Mouse (Mus musculus) myocyte (in vitro differentiated cells): ENCODE results near the gene Anapc15. TPM values are rescaled to one million over a fixed set of nuclear protein-coding genes. Genes with fewer than 3 reads are reported as not detected.

Experiments used
- H3K27me3 ChIP-seq: one replicate; pipeline ENCODE4 v1.6.1; 2011; ENCODE audit not compliant: control insufficient read depth, insufficient read depth, insufficient read length
- H3K36me3 ChIP-seq: one replicate; pipeline ENCODE4 v1.6.1; 2011; ENCODE audit not compliant: control insufficient read depth, insufficient read depth
- H3K4me2 ChIP-seq: one replicate; pipeline ENCODE4 v1.6.1; 2011; ENCODE audit warnings: low read depth, control low read depth
- H3K4me3 ChIP-seq: one replicate; pipeline ENCODE4 v1.5.1; 2011; ENCODE audit warnings: mild to moderate bottlenecking, control low read depth, moderate library complexity
- H3K79me2 ChIP-seq: one replicate; pipeline ENCODE4 v1.6.1; 2011; ENCODE audit not compliant: control insufficient read depth, insufficient read depth
- H3ac ChIP-seq: one replicate; pipeline ENCODE4 v1.6.1; 2011; ENCODE audit not compliant: control insufficient read depth, insufficient read length
- CEBPB ChIP-seq: IDR thresholded peaks from 2 replicates; pipeline ENCODE4 v1.6.1; 2011; ENCODE audit warnings: mild to moderate bottlenecking, moderate library complexity; ENCODE audit not compliant: poor library complexity, insufficient read depth, severe bottlenecking
- E2F4 ChIP-seq: IDR thresholded peaks from one replicate; pipeline ENCODE4 v1.6.1; 2011; ENCODE audit warnings: mild to moderate bottlenecking, control low read depth, moderate library complexity; ENCODE audit not compliant: insufficient read depth
- MAX ChIP-seq: IDR thresholded peaks from one replicate; pipeline ENCODE4 v1.6.1; 2011; ENCODE audit warnings: low read depth, mild to moderate bottlenecking, control low read depth
- MYOD1 ChIP-seq, 3 experiments: IDR thresholded peaks; one replicate each; pipeline ENCODE4 v1.6.1; 2011; ENCODE audit warnings: control low read depth in 2 of 3, low read depth in 2 of 3, mild to moderate bottlenecking in 2 of 3, moderate library complexity in 1 of 3; ENCODE audit not compliant: insufficient read length in 2 of 3, control insufficient read depth in 1 of 3
- MYOG ChIP-seq, 3 experiments: IDR thresholded peaks; one replicate each; pipeline ENCODE4 v1.6.1; 2011; ENCODE audit warnings: control low read depth in 2 of 3, low read depth in 2 of 3, mild to moderate bottlenecking in 2 of 3; ENCODE audit not compliant: insufficient read length in 2 of 3, control insufficient read depth in 1 of 3, insufficient read depth in 1 of 3
- POLR2A ChIP-seq: IDR thresholded peaks from one replicate; pipeline ENCODE4 v1.6.1; 2011; ENCODE audit warnings: low read depth, mild to moderate bottlenecking, control low read depth, moderate library complexity; ENCODE audit not compliant: insufficient read length
- POLR2AphosphoS2 ChIP-seq: IDR thresholded peaks from one replicate; pipeline ENCODE4 v1.6.1; 2011; ENCODE audit warnings: low read depth, control low read depth; ENCODE audit not compliant: insufficient read length
- REST ChIP-seq: IDR thresholded peaks from one replicate; pipeline ENCODE4 v1.6.1; 2011; ENCODE audit warnings: mild to moderate bottlenecking, control low read depth, moderate library complexity; ENCODE audit not compliant: insufficient read depth, insufficient read length
- SRF ChIP-seq: IDR thresholded peaks from one replicate; pipeline ENCODE4 v1.6.1; 2011; ENCODE audit warnings: low read depth; ENCODE audit not compliant: control insufficient read depth, insufficient read length
- TCF12 ChIP-seq: IDR thresholded peaks from one replicate; pipeline ENCODE4 v1.6.1; 2011; ENCODE audit warnings: mild to moderate bottlenecking, control low read depth; ENCODE audit not compliant: poor library complexity, insufficient read depth, severe bottlenecking
- TCF3 ChIP-seq: IDR thresholded peaks from one replicate; pipeline ENCODE4 v1.6.1; 2011; ENCODE audit warnings: low read depth, control low read depth; ENCODE audit not compliant: insufficient read length
- USF1 ChIP-seq: IDR thresholded peaks from one replicate; pipeline ENCODE4 v1.6.1; 2011; ENCODE audit warnings: low read depth, mild to moderate bottlenecking, control low read depth, moderate library complexity
- polyA plus RNA-seq: library from polyadenylated mRNA; unstranded; fragments of >200 nt; fragmentation: generic; extraction: Trizol; gene quantifications from one replicate; pipeline ENCODE4 v1.2.1, GENCODE M21; 2012; ENCODE audit warnings: missing spikeins

Gene Anapc15
- polyA plus RNA-seq, 1 experiment, result 35.1 TPM

DNA sequence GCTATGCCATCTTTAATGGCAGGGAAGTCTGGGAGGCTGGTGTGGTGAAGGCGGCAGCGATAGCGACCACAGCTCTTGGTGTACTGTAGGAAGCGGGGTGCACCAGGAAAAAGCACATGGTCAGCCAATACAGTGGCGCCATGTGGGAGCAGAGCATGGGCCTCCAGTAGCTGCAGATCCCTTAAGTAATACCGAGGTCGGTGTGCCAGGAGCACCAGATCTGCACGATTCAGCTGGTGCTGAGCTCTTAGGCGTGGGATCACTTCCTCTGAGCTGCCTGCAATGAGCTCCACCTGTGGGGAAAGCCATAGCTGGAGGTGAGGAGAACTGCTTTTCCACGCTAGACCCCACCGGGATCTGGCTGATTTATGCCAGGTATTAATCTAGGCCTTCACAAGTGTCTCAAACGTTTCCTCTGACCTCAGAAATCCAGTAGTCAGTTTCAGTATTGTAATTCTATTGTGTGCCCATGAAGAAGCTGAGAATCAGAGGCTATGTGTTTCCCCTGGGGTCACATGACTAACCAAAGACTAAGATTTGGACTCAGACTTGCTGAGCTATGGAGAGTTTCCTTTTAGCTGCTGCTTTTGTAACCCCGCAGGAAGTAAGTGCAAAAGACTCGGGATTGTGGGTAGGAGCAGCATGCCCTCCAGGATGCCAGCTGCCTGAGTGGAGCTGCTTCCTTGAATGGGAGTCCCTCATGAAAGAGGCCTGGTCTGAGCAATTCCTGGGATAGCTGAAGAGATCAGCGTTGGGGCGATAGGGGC is 37.0 kb downstream of the Anapc15 start:
- Histone ChIP-seq H3K79me2 (no peaks in the 10 kb centered on the region), H3K4me2 (no peak overlapping the region), H3K36me3 (no peaks in the 10 kb centered on the region), H3ac (no peak overlapping the region), H3K4me3 (no peak overlapping the region), H3K27me3 (no peaks in the 10 kb centered on the region)
- TF ChIP-seq REST (no peak), TCF12 (no peak), POLR2AphosphoS2 (no peak), MYOD1 (IDR thresholded peaks at IDR 0.05; ENCODE audit: control insufficient read depth in 1 of 3, insufficient read length in 2 of 3, low read depth in 2 of 3) (no peak), USF1 (no peak), MAX (no peak), CEBPB (no peak), SRF (no peak), POLR2A (no peak), E2F4 (no peak), TCF3 (no peak), MYOG (IDR thresholded peaks at IDR 0.05; ENCODE audit: control insufficient read depth in 1 of 3, insufficient read depth in 1 of 3, insufficient read length in 2 of 3, low read depth in 2 of 3) (no peak)

DNA sequence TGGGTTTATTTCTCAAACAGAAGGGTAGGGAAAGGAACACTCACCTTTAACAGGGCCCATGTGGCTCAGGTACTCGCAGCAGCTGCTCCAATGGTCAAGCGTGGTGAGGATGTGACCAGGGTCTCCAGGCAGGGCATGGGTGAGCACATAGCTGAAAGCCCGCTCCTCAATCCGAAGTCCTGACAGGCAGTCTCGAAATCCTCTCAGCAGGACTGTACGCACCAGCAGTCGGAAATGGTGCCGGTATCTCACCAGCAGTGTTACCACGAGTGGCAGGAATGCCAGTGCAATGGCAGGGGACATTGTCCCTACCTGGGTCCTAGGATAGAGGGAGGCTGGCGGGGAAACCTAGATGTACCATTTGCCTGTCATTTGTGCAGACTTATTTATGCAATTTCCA is 38.5 kb downstream of the Anapc15 start:
- Histone ChIP-seq H3K79me2 (peaks cover 11% of the 10 kb centered on the region), H3K4me3 (no peak overlapping the region), H3K4me2 (no peak overlapping the region), H3K36me3 (no peaks in the 10 kb centered on the region), H3K27me3 (no peaks in the 10 kb centered on the region), H3ac (no peak overlapping the region)
- no peak for TF ChIP-seq POLR2A
- TF ChIP-seq TCF3, result no peak
- no peak for TF ChIP-seq MAX
- no peak for TF ChIP-seq POLR2AphosphoS2
- no peak for TF ChIP-seq TCF12
- TF ChIP-seq SRF, result no peak
- TF ChIP-seq REST, result no peak
- no peak for TF ChIP-seq CEBPB
- no peak for TF ChIP-seq USF1
- no peak for TF ChIP-seq MYOD1 (IDR thresholded peaks at IDR 0.05; ENCODE audit: control insufficient read depth in 1 of 3, insufficient read length in 2 of 3, low read depth in 2 of 3)
- no peak for TF ChIP-seq E2F4
- TF ChIP-seq MYOG (IDR thresholded peaks at IDR 0.05; ENCODE audit: control insufficient read depth in 1 of 3, insufficient read depth in 1 of 3, insufficient read length in 2 of 3, low read depth in 2 of 3), result no peak

DNA sequence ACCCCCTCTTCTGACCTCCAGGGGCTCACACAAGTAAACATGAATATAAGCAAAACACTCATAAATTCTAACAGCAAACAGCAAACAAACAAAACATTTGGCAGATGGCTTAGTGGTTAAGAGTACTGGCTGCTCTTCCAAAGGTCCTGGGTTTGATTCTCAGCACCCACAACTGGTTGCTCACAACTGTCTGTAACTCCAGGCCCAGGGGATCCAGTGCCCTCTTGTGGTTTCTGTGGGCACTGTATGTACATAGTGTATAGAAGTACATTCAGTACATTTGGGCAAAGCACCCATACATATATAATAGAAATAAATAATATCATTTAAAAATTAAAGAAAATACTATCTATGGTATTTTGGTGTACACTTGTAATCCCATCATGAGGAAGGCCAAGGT is 39.3 kb downstream of the Anapc15 start:
- Histone ChIP-seq H3K79me2 (peaks cover 20% of the 10 kb centered on the region), H3K27me3 (no peaks in the 10 kb centered on the region), H3K4me3 (no peak overlapping the region), H3K36me3 (no peaks in the 10 kb centered on the region), H3K4me2 (no peak overlapping the region), H3ac (no peak overlapping the region)
- TF ChIP-seq MYOD1 (IDR thresholded peaks at IDR 0.05; ENCODE audit: control insufficient read depth in 1 of 3, insufficient read length in 2 of 3, low read depth in 2 of 3), result no peak
- no peak for TF ChIP-seq POLR2A
- no peak for TF ChIP-seq E2F4
- no peak for TF ChIP-seq TCF3
- no peak for TF ChIP-seq REST
- TF ChIP-seq TCF12, result no peak
- TF ChIP-seq MYOG (IDR thresholded peaks at IDR 0.05; ENCODE audit: control insufficient read depth in 1 of 3, insufficient read depth in 1 of 3, insufficient read length in 2 of 3, low read depth in 2 of 3), result no peak
- TF ChIP-seq USF1, result no peak
- no peak for TF ChIP-seq POLR2AphosphoS2
- no peak for TF ChIP-seq SRF
- no peak for TF ChIP-seq MAX

- H3ac ChIP-seq, result peak within 1 kb of the TSS; percentile 38
- H3K27me3 ChIP-seq, result no peaks in the 10 kb centered on the region
- no peak for TF ChIP-seq MAX
- TF ChIP-seq MYOG (IDR thresholded peaks at IDR 0.05; ENCODE audit: control insufficient read depth in 1 of 3, insufficient read depth in 1 of 3, insufficient read length in 2 of 3, low read depth in 2 of 3), result peak in 1 of 3 experiments; percentile 3
- TF ChIP-seq E2F4, result no peak
- TF ChIP-seq POLR2A, result peak; percentile 83
- peak; percentile 95 for TF ChIP-seq SRF
- TF ChIP-seq CEBPB, result no peak
- TF ChIP-seq TCF12, result no peak
- no peak for TF ChIP-seq TCF3
- TF ChIP-seq MYOD1 (IDR thresholded peaks at IDR 0.05; ENCODE audit: control insufficient read depth in 1 of 3, insufficient read length in 2 of 3, low read depth in 2 of 3), result no peak
- TF ChIP-seq REST, result no peak
- TF ChIP-seq USF1, result peak; percentile 100
- TF ChIP-seq POLR2AphosphoS2, result peak; percentile 91
- H3K4me3 ChIP-seq, result peak within 1 kb of the TSS; percentile 93
- H3K4me2 ChIP-seq, result peak within 1 kb of the TSS; percentile 97
- peaks cover 27% of the 10 kb centered on the region for H3K79me2 ChIP-seq
- no peaks in the 10 kb centered on the region for H3K36me3 ChIP-seq
Measured at GRCm38 (mm10) chr7:101905561-101906286, 42.2 kb downstream of the Anapc15 start, which contains the start of gene Lamtor1. TSS of gene Lamtor1 (plus strand) at chr7:101905904.
